Mouse (Mus musculus) ovary, postnatal 36 days (tissue): ENCODE results near the gene Gemin4.
"Not testable (repeated sequence)": the region's sequence is repeated elsewhere in the genome, so short reads cannot be mapped to it uniquely, and the experiment has no call there.

ENCODE experiments used
- DNase-seq: peaks from one replicate; pipeline ENCODE4 v3.0.0; 2022; ENCODE audit warnings: low spot score, mixed read lengths

The Gemin4 gene

GRCm38 (mm10) chr11:76216049-76216540 is 1.4 kb downstream of the Gemin4 start:
- no peak for DNase-seq

DNA sequence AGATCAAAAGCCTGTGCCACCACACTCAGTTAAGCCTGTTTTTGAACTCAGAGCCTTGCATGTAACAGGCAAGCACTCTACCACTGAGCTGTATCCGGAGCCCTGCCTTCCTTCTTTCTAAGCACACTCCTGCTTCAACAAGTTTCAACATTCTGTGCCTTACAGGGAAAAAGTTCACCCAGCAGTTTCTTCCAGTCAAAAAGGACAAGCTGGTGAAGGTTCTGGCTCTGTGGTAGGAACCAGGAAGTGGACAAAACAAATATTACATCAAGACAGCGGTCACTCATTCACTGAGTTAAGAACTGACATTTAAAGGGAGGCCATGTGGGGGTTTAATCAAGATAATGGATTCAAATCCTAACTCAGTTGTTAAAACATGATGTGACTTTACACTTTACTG is 2.5 kb downstream of the Gemin4 start:
- no peak for DNase-seq

- DNase-seq = no peak
Observed at GRCm38 (mm10) chr11:76213841-76214240, 3.6 kb downstream of the Gemin4 start.

DNA sequence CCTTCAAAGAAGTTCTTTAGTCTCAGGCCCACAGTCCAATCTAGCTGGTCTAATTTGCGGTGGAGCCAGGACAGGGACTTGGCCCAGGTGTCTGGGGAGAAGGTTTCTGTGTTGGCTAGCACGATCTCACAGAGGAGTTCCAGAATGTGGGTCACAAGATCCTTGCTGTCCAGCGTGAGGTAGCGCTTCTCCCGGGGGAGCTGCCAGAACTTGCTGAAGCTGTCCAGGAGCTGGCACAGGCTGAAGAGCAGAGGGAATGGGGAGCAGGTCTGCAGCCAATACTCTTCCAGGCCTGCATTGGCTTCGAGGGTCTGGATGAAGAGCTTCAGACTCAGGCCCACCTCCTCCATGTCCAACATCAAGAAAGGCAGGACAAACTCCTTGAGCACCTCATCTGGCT is 5.9 kb downstream of the Gemin4 start:
- DNase-seq = not testable (repeated sequence)

DNA sequence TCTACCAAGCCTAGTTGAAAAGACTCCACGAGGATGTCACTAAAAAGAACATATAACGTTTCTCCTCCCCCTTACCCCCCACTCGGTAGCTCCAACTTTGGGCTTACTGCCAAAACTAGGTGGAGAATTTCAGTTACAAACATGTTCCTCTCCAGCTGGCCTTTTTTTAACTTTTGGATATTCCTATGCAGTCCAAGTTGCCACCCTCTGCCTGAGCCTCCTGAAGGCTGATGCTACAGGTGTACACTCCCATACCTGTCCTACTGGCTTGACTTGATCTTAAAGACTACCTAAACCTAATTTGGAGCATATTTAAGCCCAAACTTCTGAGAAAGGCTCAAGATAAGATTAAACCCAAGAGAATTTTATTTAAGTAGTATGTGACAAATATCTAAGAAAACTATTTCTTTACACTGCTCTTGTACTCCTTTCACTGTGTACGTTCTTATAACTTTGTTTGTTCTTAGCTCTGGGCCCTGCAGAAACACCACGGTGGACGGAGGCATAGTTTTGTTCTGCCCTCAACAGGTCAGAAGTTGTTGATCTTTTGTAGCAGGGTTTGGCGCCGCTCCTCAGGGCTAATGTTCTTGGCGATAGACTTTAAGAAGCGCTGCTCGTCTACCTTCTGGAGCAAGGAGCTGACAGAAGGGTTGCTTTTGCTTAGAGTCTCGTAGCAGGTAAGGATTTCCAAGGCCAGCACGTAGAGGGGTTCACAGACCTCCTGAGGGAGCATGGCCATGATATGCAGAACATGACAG is 7.1 kb downstream of the Gemin4 start:
- DNase-seq = no peak

DNA sequence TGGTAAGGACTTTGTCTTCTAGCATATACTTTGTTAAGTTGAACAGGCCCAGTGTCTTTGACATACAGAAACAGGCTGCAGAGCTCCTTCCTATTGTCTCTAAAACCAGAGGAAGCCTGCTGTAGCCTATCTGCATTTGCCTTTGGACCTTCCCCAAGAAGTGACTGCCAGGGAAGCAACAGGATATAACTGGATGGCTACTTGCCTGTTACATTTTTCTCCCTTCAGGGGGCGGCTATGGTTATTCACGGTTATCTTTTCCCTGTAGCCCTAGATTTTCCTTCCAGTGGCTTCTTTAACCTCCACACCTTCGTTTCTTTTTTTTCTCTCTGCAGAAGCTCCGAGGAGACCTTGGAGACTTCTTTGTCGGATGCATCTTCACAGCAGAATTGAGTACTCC is 10.7 kb downstream of the Gemin4 start:
- DNase-seq = no peak

- peak; percentile 90 for DNase-seq
Observed at GRCm38 (mm10) chr11:76201761-76202674, 15.4 kb downstream of the Gemin4 start.

- no peak for DNase-seq
Observed at GRCm38 (mm10) chr11:76196977-76197469, 20.4 kb downstream of the Gemin4 start.

DNA sequence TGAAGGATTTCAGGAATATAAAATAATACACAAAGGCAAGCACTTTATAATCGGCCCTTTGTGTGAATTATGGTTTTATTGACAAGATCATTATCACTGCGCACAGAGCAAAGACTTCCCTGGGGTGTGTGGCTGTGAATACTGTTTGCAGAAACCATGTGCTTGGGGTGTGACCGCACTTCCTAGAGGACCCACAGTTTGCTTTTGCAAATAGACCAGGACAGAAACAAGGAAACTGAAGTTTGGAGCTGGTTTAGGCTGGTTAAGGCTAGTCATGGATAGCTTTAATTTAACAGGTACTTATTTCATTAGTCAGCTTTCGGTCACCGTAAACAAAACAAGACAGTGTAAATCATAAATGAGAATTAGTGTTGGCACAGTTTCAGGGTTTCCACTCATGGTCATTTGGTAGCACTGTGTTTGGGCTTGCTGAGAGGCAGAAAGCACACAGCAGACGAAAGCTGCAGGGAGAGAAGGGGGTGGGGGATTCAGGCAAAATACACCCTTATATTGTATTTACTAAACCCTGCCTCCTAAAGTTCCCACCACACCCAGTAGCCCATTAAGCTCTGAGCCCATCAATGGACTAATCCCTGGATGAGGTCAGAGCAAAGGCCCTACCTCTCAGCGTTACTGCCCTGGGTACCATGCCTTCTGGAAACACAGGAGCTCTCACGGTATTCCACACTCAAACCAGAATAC is 21.0 kb downstream of the Gemin4 start:
- no peak for DNase-seq

DNA sequence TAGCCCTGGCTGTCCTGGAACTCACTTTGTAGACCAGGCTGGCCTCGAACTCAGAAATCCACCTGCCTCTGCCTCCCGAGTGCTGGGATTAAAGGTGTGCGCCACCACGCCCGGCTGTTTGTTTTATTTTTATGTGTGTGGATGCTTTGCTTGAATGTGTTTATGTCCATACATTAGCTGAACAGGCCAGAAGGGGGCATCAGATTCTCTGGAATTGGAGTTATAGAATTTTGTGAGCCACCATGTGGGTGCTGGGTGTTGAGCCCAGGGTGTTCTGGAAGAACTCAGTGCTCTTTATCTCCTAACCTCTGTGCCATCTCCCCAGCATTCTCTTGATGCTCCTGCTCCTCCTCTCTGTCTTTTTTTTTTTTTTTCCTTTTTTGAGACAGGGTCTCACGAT is 30.6 kb downstream of the Gemin4 start:
- no peak for DNase-seq

DNA sequence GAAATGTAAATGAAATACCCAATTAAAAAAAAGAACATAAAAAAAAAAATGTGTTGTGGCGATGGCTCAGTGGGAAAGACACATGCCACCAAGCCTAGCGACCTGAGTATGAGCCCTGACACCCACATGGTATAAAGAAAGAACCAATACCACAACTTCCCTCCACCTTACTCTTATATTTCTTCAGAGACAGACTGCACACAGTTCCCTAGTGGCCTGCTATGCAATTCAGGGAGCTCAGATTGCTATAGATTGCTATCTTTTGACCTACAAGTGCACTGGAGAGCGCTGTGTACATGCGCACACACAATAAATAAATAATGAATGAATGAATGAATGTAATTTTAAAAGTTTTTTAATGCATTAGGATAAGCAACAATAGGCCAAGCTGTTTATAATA is 33.7 kb downstream of the Gemin4 start:
- DNase-seq = no peak

DNA sequence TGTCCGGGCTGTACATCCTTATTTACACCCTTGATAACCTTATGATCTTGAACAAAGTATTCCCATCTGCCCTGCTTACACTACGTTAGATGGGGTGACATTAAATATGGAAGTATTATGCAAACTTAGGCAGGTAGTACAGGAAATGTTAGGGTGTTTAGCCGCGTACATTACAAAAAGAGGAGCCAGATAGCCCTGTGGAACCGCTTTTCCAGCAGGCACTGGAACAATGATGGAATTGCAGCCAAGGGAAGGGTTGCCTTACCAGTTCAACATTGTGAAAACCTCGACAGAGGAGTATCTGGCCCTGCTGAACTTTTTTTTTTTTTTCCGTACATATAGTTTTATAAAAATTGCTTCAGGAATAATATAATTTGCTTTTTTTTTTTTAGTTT is 37.3 kb downstream of the Gemin4 start:
- no peak for DNase-seq

- peak; percentile 87 for DNase-seq
Observed at GRCm38 (mm10) chr11:76179495-76180145, 37.8 kb downstream of the Gemin4 start, which contains the start of the genes Vps53 and Fam57a. Gene Vps53 (minus strand): TSS chr11:76179647. Gene Fam57a (plus strand): TSS chr11:76179671.

- no peak for DNase-seq
Observed at GRCm38 (mm10) chr11:76178726-76179494, 38.6 kb downstream of the Gemin4 start.

GRCm38 (mm10) chr11:76170207-76170606 is 47.3 kb downstream of the Gemin4 start:
- DNase-seq = no peak

DNA sequence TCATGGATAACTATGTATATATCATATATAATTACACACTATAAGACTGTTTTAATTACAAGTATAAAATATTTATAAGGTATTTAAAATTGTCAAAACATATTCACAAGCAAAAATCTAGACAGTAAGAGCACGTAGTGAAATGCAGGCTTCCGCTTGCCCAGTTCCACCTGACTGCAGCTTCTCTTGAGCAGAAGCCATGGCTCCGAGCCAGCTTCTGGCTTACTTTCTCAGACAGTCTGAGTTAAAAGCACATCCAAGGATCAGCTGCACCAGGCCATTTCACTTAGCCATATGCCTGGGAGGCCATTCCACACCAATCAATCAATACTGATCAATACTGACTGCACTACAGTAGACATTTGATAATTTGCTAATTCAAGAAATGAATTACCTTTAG is 48.5 kb downstream of the Gemin4 start:
- no peak for DNase-seq

- peak; percentile 45 for DNase-seq
Observed at GRCm38 (mm10) chr11:76167079-76167765, 50.2 kb downstream of the Gemin4 start.

DNA sequence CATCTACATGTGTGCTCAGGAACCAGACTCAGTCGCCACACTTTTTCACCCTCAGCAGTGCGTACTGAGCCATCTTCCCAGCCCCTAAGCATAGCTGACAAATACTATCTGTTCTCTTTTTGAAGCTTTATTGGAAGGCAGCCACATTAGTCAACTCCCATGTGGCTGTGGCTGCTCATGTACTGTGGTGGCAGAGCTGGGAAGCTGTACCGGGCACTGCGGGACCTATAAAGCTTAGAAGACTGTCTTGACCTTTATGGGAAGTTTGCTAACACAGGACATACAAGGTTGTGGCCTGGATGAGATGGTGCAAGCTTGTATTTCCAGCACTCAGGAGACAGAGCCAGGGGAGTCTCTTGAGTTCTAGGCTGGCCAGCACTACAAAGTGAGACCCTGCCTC is 50.8 kb downstream of the Gemin4 start:
- DNase-seq = no peak
